Mouse (Mus musculus): Measurements from ENCODE around the gene Tigit.

Tigit gene

GRCm38 (mm10) chr16:43664861-43665260 lies 915 bp upstream of the Tigit start:
- no peak for DNase-seq (ENCODE audit: inconsistent ontology term)

- no peak for DNase-seq (ENCODE audit: inconsistent ontology term)
Observed at GRCm38 (mm10) chr16:43662124-43663004, 1.6 kb downstream of the Tigit start.

GRCm38 (mm10) chr16:43661576-43661975 lies 2.4 kb downstream of the Tigit start:
- DNase-seq (ENCODE audit: inconsistent ontology term) = no peak

GRCm38 (mm10) chr16:43655183-43655787 lies 8.7 kb downstream of the Tigit start:
- peak; percentile 31 for DNase-seq (ENCODE audit: inconsistent ontology term)

GRCm38 (mm10) chr16:43654269-43654668 lies 9.7 kb downstream of the Tigit start:
- DNase-seq (ENCODE audit: inconsistent ontology term) = no peak

GRCm38 (mm10) chr16:43653288-43653687 lies 10.7 kb downstream of the Tigit start:
- DNase-seq (ENCODE audit: inconsistent ontology term) = no peak

GRCm38 (mm10) chr16:43650355-43651080 lies 13.4 kb downstream of the Tigit start:
- no peak for DNase-seq (ENCODE audit: inconsistent ontology term)

GRCm38 (mm10) chr16:43647641-43648040 lies 16.3 kb downstream of the Tigit start:
- no peak for DNase-seq (ENCODE audit: inconsistent ontology term)

- no peak for DNase-seq (ENCODE audit: inconsistent ontology term)
Observed at GRCm38 (mm10) chr16:43646943-43647342, 17.0 kb downstream of the Tigit start.

- no peak for DNase-seq (ENCODE audit: inconsistent ontology term)
Observed at GRCm38 (mm10) chr16:43645879-43646278, 18.1 kb downstream of the Tigit start.

- DNase-seq (ENCODE audit: inconsistent ontology term) = no peak
Observed at GRCm38 (mm10) chr16:43641230-43641629, 22.7 kb downstream of the Tigit start.

- DNase-seq (ENCODE audit: inconsistent ontology term) = no peak
Observed at GRCm38 (mm10) chr16:43638406-43639049, 25.4 kb downstream of the Tigit start.

- no peak for DNase-seq (ENCODE audit: inconsistent ontology term)
Observed at GRCm38 (mm10) chr16:43637241-43637640, 26.7 kb downstream of the Tigit start.

- no peak for DNase-seq (ENCODE audit: inconsistent ontology term)
Observed at GRCm38 (mm10) chr16:43634037-43634436, 29.9 kb downstream of the Tigit start.

GRCm38 (mm10) chr16:43631758-43632157 lies 32.2 kb downstream of the Tigit start:
- DNase-seq (ENCODE audit: inconsistent ontology term) = no peak

GRCm38 (mm10) chr16:43628662-43629061 lies 35.3 kb downstream of the Tigit start:
- DNase-seq (ENCODE audit: inconsistent ontology term) = no peak

- no peak for DNase-seq (ENCODE audit: inconsistent ontology term)
Observed at GRCm38 (mm10) chr16:43625956-43626355, 38.0 kb downstream of the Tigit start.

- no peak for DNase-seq (ENCODE audit: inconsistent ontology term)
Observed at GRCm38 (mm10) chr16:43625289-43625688, 38.7 kb downstream of the Tigit start.

- no peak for DNase-seq (ENCODE audit: inconsistent ontology term)
Observed at GRCm38 (mm10) chr16:43624876-43625275, 39.1 kb downstream of the Tigit start.

- DNase-seq (ENCODE audit: inconsistent ontology term) = peak; percentile 31
Observed at GRCm38 (mm10) chr16:43623315-43624000, 40.5 kb downstream of the Tigit start.

- DNase-seq (ENCODE audit: inconsistent ontology term) = peak; percentile 47
Observed at GRCm38 (mm10) chr16:43620359-43620758, 43.6 kb downstream of the Tigit start.

Measured in Muller cell, postnatal 12 days (primary cell).